In the genomic region with DNA sequence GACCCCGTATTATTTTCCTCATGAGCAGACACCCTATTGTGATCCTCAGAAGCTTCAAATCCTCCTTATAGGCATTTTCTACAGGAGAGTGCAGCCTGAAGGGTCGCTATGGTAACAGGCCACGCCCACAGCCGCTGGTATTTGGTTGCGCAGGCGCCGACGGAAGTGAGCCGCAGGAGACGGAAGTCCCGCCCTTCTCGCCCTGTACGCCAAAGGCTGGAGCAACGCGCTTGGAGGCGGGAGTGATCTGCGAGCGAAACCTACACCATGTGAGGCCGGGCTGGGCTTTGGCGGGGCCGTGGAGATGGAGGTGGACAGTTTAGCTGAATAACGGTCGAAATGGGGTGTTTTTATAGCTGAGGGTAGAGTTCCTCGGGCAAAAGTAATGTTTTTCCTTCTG, we compare ENCODE assay signal across 8 mouse cellular contexts. TPM values are rescaled to one million over a fixed set of nuclear protein-coding genes. Genes with fewer than 3 reads are reported as not detected.
DNase-seq lines count a peak whose midpoint lies in the region; ATAC-seq and TF ChIP-seq lines count a peak whose summit lies in the region.

A gene (plus strand): TSS at position 97 of the 400 bp plus-strand sequence.

- CTCF ChIA-PET in Patski (lab: Charles Lee): interaction anchor here (0.8 to 1.8 kb wide), 2 partner anchors 29 to 56 kb away, joined by 5 read pairs; no protein-coding TSS in a partner anchor

- H3K27me3 ChIP-seq in Patski: no peaks in the 10 kb centered on the region
- no peaks in the 10 kb centered on the region for H3K27me3 ChIP-seq in hindbrain, embryonic 13.5 days

- 0% methylated on average over 24 of the region's 24 CpGs for WGBS in hindbrain, embryonic 13.5 days

- no peak for DNase-seq in Patski (ENCODE audit: low read depth, low spot score)
- peak; percentile 99 to 100 for DNase-seq in cerebellum, postnatal 14 days
- DNase-seq in frontal cortex, postnatal 14 days (ENCODE audit: low spot score in 2 of 2): peak; percentile 88 to 93
- DNase-seq in layer of hippocampus, postnatal 36 days: peak; percentile 93
- peak; percentile 98 for DNase-seq in lung, postnatal 36 days
- DNase-seq in retina, postnatal 1 day: peak; percentile 97
- peak; percentile 87 to 90 for DNase-seq in urinary bladder, adult 18-20 months (ENCODE audit: low spot score in 2 of 2)

- peaks cover 51% of the 10 kb centered on the region for H3K36me3 ChIP-seq in hindbrain, embryonic 13.5 days

- peak within 1 kb of the TSS; percentile 65 for H3K4me3 ChIP-seq in hindbrain, embryonic 13.5 days

- peak; percentile 55 for ATAC-seq in Patski
- ATAC-seq in hindbrain, embryonic 13.5 days (ENCODE audit: low FRiP score): peak; percentile 90

- POLR2A ChIA-PET in Patski (lab: Charles Lee): interaction anchor here (0.8 kb wide), 1 partner anchor 51 kb away, joined by 3 read pairs; no protein-coding TSS in a partner anchor

- H3K9ac ChIP-seq in hindbrain, embryonic 13.5 days: peak within 1 kb of the TSS; percentile 83

- peak within 1 kb of the TSS; percentile 77 for H3K4me2 ChIP-seq in hindbrain, embryonic 13.5 days

- in situ Hi-C loops in Patski (cut with MboI; ENCODE audit: low pct_unique_long_range_greater_than_20kb): no loop called here

- peaks cover 32% of the 10 kb centered on the region for H3K4me1 ChIP-seq in hindbrain, embryonic 13.5 days (replicated peaks)

- H3K27ac ChIP-seq in hindbrain, embryonic 13.5 days: peak within 1 kb of the TSS; percentile 88

- TF ChIP-seq CTCF in Patski (IDR thresholded peaks at IDR 0.05): no peak

- no peaks in the 10 kb centered on the region for H3K9me3 ChIP-seq in hindbrain, embryonic 13.5 days

RNA-seq across cellular contexts. Expression of the gene that starts here (rescaled TPM):
- 108 TPM for polyA plus RNA-seq in Patski (2021)
- 123 and 128 TPM in 2 replicates for polyA plus RNA-seq in hindbrain, embryonic 13.5 days (2015; fragmentation: Nextera tagmentation; extraction: Ambion mirVana)
- 10 to 100 TPM; 79.1 to 79.2 TPM for total RNA-seq in layer of hippocampus, postnatal 36 days (2021)
